Mouse (Mus musculus) heart, adult 2 months (tissue): ENCODE measurements around the gene Krtap2-4.

Experiments
- CTCF ChIP-seq: fragments of 200-600 bp; IDR thresholded peaks from 2 replicates; pipeline ENCODE4 v1.8.1; 2022; ENCODE audit warnings: antibody characterized with exemption, mild to moderate bottlenecking, moderate library complexity
- POLR2A ChIP-seq: fragments of 200-500 bp; IDR thresholded peaks from 2 replicates; pipeline ENCODE4 v1.6.1; 2011; ENCODE audit warnings: mild to moderate bottlenecking, low read depth, low read length, control low read depth; ENCODE audit not compliant: insufficient read depth

- TF ChIP-seq POLR2A (no peak), CTCF (no peak)
Observed at GRCm38 (mm10) chr11:99657051-99657450, 42.4 kb upstream of the Krtap2-4 start.
